Mouse (Mus musculus): Measurements from ENCODE around the gene Arhgef33. TPM values are rescaled to one million over a fixed set of nuclear protein-coding genes. Genes with fewer than 3 reads are reported as not detected.
"Not testable (repeated sequence)": the region's sequence is repeated elsewhere in the genome, so short reads cannot be mapped to it uniquely, and the experiment has no call there.

Gene Arhgef33
- polyA plus RNA-seq, 1 experiment from 2014 or later, result 0.32 TPM

DNA sequence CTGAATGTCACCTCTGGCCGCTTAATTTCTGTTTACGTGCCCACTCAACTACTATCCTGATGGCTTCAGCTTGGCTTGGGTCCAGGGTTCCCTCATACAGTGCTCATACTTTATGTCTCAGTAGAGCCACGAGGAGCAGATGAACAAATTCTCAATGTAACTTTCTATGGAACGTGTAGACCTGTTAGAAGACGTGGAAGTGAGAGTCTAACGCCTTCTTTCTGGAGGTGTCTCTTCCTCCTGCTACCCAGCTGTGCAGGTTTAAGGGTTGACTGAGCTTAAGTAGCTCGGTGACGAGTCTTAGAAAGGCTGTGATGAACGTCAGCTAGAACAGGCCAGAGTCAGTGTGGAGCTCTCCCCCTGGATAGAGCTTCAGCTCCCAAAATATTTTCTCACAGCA, 61.4 kb downstream of the Arhgef33 start:
- H3K27me3 ChIP-seq (ENCODE audit: control insufficient read depth, insufficient read depth, low read depth, low read length), result peaks cover 13% of the 10 kb centered on the region
- H3K36me3 ChIP-seq (ENCODE audit: control insufficient read depth, insufficient read depth), result no peaks in the 10 kb centered on the region
- no peak overlapping the region for H3K4me3 ChIP-seq (ENCODE audit: low read depth, low read length)
- H3K4me2 ChIP-seq (ENCODE audit: low read depth, low read length), result no peak overlapping the region
- no peaks in the 10 kb centered on the region for H3K9me3 ChIP-seq (replicated peaks; ENCODE audit: control insufficient read depth, low read length)
- no peaks in the 10 kb centered on the region for H3K4me1 ChIP-seq (ENCODE audit: control insufficient read depth, low read depth, low read length)
- H3K9ac ChIP-seq (ENCODE audit: low read depth, low read length), result no peak overlapping the region
- ATAC-seq (ENCODE audit: low read depth), result no peak
- 60% methylated on average over 9 of the region's 9 CpGs for WGBS (ENCODE audit: insufficient replicate concordance)
- no peak overlapping the region for H3K27ac ChIP-seq (ENCODE audit: low read length)

DNA sequence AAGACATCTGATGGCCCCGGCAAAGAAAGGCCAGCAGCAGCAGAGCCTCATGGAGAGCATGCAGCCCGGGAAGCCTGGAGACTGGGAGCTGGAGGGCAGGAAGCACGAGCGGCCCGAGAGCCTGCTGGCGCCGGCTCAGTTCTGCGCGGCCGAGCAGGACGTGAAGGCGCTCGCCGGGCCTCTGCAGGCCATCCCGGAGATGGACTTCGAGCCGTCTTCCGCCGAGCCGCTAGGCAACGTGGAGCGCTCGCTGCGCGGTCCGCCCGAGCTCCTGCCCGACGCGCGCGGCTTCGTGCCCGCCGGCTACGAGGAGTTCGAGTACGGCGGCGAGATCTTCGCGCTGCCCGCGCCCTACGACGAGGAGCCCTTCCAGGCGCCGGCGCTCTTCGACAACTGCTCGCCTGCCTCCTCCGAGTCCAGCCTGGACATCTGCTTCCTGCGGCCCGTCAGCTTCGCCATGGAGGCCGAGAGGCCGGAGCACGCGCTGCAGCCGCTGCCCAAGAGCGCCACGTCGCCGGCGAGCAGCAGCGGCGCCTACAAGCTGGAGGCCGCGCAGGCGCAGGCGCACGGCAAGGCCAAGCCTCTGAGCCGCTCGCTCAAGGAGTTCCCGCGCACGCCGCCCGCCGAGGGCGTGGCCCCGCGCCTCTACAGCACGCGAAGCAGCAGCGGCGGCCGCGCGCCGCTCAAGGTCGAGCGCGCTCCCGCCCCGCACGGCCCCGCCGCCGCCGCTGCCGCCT, 66.0 kb downstream of the Arhgef33 start, which contains the start of gene Gm10190:
Gm10190 (minus strand) TSS at position 553 of the 737 bp plus-strand sequence.
- H3K27me3 ChIP-seq (ENCODE audit: control insufficient read depth, insufficient read depth, low read depth, low read length), result peaks cover 18% of the 10 kb centered on the region
- peak within 1 kb of the TSS; percentile 82 for H3K4me2 ChIP-seq (ENCODE audit: low read depth, low read length)
- WGBS (ENCODE audit: insufficient replicate concordance), result 5% methylated on average over 85 of the region's 102 CpGs
- H3K9ac ChIP-seq (ENCODE audit: low read depth, low read length), result peak within 1 kb of the TSS; percentile 55
- no peaks in the 10 kb centered on the region for H3K36me3 ChIP-seq (ENCODE audit: control insufficient read depth, insufficient read depth)
- no peaks in the 10 kb centered on the region for H3K9me3 ChIP-seq (replicated peaks; ENCODE audit: control insufficient read depth, low read length)
- H3K27ac ChIP-seq (ENCODE audit: low read length), result no peak within 1 kb of the TSS
- ATAC-seq (ENCODE audit: low read depth), result peak; percentile 96
- H3K4me1 ChIP-seq (ENCODE audit: control insufficient read depth, low read depth, low read length), result no peaks in the 10 kb centered on the region
- peak within 1 kb of the TSS; percentile 54 for H3K4me3 ChIP-seq (ENCODE audit: low read depth, low read length)

DNA sequence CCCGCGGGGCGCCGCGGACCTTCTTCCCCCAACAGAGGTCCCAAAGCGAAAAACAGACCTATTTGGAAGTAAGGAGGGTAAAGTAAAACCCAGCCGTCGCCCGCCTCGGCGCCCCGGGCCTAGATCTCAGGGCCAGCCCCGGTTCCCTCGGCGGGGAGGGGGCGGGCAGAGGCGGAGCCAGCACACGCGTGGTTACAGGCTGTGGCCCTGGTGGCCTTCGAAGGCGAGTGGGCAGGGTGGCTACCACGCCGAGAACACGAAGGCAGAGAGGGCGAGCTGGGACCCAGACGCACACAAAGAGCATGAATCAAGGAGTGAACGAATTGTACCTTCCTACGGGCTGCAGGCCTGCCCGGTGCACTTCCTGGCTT, 66.5 kb downstream of the Arhgef33 start:
- Histone ChIP-seq H3K9me3 (replicated peaks; ENCODE audit: control insufficient read depth, low read length) (no peaks in the 10 kb centered on the region), H3K9ac (ENCODE audit: low read depth, low read length) (peak overlapping the region; percentile 52; the same call in 1 of the 2 replicates), H3K4me3 (ENCODE audit: low read depth, low read length) (peak overlapping the region; percentile 54), H3K27me3 (ENCODE audit: control insufficient read depth, insufficient read depth, low read depth, low read length) (peaks cover 18% of the 10 kb centered on the region), H3K27ac (ENCODE audit: low read length) (no peak overlapping the region), H3K4me1 (ENCODE audit: control insufficient read depth, low read depth, low read length) (no peaks in the 10 kb centered on the region), H3K36me3 (ENCODE audit: control insufficient read depth, insufficient read depth) (no peaks in the 10 kb centered on the region), H3K4me2 (ENCODE audit: low read depth, low read length) (peak overlapping the region; percentile 82)
- ATAC-seq (ENCODE audit: low read depth), result peak; percentile 22
- WGBS (ENCODE audit: insufficient replicate concordance), result 20% methylated on average over 29 of the region's 29 CpGs

DNA sequence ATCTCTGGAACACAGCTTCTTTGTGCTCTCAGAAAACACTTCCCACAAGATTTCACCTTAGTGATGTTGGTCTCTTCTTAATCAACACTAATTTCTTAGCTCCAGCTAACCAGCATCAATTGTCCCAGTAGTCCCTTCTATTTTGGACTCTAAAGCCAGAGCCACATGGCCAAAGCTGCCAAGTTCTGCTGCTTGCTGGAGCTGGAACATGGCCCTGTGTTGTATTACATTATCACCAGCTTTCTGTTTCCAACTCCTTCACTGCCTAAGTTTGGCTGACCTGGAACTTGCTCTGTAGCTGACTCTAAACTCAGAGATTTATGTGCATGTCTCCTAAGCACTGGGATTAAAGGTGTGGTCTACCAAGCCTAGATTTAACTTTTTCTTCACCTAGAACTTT, 71.2 kb downstream of the Arhgef33 start:
- not testable (repeated sequence) for H3K4me1 ChIP-seq (ENCODE audit: control insufficient read depth, low read depth, low read length); ATAC-seq (ENCODE audit: low read depth); H3K27me3 ChIP-seq (ENCODE audit: control insufficient read depth, insufficient read depth, low read depth, low read length); H3K27ac ChIP-seq (ENCODE audit: low read length); H3K9me3 ChIP-seq (replicated peaks; ENCODE audit: control insufficient read depth, low read length); H3K4me2 ChIP-seq (ENCODE audit: low read depth, low read length); H3K4me3 ChIP-seq (ENCODE audit: low read depth, low read length); H3K9ac ChIP-seq (ENCODE audit: low read depth, low read length); H3K36me3 ChIP-seq (ENCODE audit: control insufficient read depth, insufficient read depth)

DNA sequence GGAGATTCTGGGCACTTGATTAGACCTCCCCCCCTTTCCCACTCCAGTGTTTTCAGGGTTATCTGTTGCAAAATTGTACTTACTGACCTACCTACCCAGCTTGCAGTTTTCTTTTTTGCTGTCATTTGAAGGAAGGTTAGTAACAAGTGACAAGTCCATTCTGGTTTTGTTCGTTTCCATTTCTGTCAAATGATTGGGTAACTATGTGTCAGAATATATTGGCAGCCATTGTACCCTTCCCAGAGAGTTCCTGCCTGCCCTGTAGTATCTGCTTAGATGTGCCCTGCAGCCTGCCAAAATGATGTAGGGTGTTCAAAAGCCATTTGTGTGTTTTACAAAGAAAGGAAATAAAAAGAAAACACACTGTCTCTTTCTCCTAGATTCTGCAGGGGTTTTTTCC, 78.5 kb downstream of the Arhgef33 start:
- 33% methylated on average over 1 of the region's 1 CpGs for WGBS (ENCODE audit: insufficient replicate concordance)
- H3K9ac ChIP-seq (ENCODE audit: low read depth, low read length), result no peak overlapping the region
- ATAC-seq (ENCODE audit: low read depth), result no peak
- H3K4me2 ChIP-seq (ENCODE audit: low read depth, low read length), result no peak overlapping the region
- H3K9me3 ChIP-seq (replicated peaks; ENCODE audit: control insufficient read depth, low read length), result no peaks in the 10 kb centered on the region
- no peaks in the 10 kb centered on the region for H3K36me3 ChIP-seq (ENCODE audit: control insufficient read depth, insufficient read depth)
- H3K4me3 ChIP-seq (ENCODE audit: low read depth, low read length), result no peak overlapping the region
- H3K27me3 ChIP-seq (ENCODE audit: control insufficient read depth, insufficient read depth, low read depth, low read length), result no peaks in the 10 kb centered on the region
- H3K27ac ChIP-seq (ENCODE audit: low read length), result no peak overlapping the region
- no peaks in the 10 kb centered on the region for H3K4me1 ChIP-seq (ENCODE audit: control insufficient read depth, low read depth, low read length)

DNA sequence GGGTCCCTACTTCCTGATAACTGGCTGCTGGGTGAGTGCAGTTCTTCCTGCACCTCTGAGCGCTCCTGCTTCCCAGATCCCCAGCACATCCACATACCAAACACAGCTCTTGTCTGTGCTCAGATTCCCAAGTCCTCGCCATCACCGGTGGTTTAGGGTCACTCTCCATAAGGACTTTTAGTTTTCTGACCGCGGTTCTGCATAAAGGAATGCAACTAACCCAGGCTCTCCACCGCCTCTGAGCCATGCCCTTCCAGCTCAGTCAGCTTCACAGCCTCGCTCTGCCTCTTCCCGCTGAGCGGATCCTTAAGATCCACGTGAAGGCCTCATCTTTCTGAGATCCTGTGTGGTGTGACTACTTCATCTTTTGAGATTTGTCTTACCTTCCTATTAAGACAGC, 82.8 kb downstream of the Arhgef33 start:
- Histone ChIP-seq H3K36me3 (ENCODE audit: control insufficient read depth, insufficient read depth) (no peaks in the 10 kb centered on the region), H3K9me3 (replicated peaks; ENCODE audit: control insufficient read depth, low read length) (no peaks in the 10 kb centered on the region), H3K4me2 (ENCODE audit: low read depth, low read length) (no peak overlapping the region), H3K4me1 (ENCODE audit: control insufficient read depth, low read depth, low read length) (no peaks in the 10 kb centered on the region; the same call in 1 of the 2 replicates), H3K27me3 (ENCODE audit: control insufficient read depth, insufficient read depth, low read depth, low read length) (no peaks in the 10 kb centered on the region), H3K9ac (ENCODE audit: low read depth, low read length) (no peak overlapping the region), H3K4me3 (ENCODE audit: low read depth, low read length) (no peak overlapping the region), H3K27ac (ENCODE audit: low read length) (no peak overlapping the region)
- ATAC-seq (ENCODE audit: low read depth), result no peak
- 56% methylated on average over 10 of the region's 10 CpGs for WGBS (ENCODE audit: insufficient replicate concordance)

DNA sequence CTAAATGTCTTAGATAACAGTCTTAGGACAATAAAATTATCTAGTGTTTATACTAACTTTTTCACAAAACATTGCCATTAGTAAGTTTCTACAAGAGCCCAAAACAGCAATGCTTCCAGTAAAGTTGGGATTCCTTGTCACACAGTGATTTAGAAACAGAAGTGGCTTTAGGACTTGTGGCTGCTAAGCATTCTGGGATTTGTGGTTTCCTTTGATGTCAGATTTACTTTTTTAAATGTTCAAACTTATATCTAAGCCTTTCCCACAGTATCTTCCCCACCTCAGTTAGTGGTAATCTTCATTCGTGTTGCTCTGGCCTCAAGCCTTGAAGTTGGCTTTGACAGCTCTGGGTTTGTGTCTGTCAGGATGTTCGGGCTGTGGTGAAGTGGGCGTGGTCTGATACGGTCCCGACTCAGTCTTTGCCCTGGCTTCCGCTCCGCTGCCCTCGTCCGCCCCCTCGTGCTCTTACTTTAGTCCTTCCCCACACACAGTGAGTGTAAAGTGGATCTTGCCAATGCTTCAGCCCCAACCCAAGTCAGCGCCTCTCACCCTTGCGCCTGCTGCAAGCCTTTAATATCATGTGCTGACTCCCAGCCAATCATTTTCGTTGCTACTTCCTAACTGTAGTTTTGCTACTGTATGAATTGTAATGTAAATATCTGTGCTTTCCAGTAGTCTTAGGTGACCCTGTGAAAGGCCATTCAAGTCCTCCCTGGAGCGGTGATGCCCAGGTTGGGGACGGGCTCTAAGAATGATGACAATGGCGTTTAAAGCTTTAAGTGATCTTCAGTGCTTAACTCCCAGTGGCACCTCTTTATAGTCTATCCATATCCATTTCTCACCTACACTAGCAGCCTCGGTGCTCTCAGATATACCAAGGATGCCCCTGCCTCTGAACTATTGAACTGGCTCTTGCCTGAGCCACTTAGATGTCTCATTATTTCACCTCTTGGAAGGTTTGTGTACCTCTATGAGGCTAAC, 84.5 kb downstream of the Arhgef33 start:
- 11% methylated on average over 17 of the region's 17 CpGs for WGBS (ENCODE audit: insufficient replicate concordance)
- H3K4me1 ChIP-seq (ENCODE audit: control insufficient read depth, low read depth, low read length), result no peaks in the 10 kb centered on the region; the same call in 1 of the 2 replicates
- no peaks in the 10 kb centered on the region for H3K36me3 ChIP-seq (ENCODE audit: control insufficient read depth, insufficient read depth)
- no peaks in the 10 kb centered on the region for H3K27me3 ChIP-seq (ENCODE audit: control insufficient read depth, insufficient read depth, low read depth, low read length)
- peak overlapping the region; percentile 47 for H3K4me3 ChIP-seq (ENCODE audit: low read depth, low read length)
- no peak overlapping the region for H3K27ac ChIP-seq (ENCODE audit: low read length)
- peak overlapping the region; percentile 58 for H3K4me2 ChIP-seq (ENCODE audit: low read depth, low read length)
- H3K9ac ChIP-seq (ENCODE audit: low read depth, low read length), result no peak overlapping the region
- ATAC-seq (ENCODE audit: low read depth), result peak; percentile 77
- H3K9me3 ChIP-seq (replicated peaks; ENCODE audit: control insufficient read depth, low read length), result no peaks in the 10 kb centered on the region

DNA sequence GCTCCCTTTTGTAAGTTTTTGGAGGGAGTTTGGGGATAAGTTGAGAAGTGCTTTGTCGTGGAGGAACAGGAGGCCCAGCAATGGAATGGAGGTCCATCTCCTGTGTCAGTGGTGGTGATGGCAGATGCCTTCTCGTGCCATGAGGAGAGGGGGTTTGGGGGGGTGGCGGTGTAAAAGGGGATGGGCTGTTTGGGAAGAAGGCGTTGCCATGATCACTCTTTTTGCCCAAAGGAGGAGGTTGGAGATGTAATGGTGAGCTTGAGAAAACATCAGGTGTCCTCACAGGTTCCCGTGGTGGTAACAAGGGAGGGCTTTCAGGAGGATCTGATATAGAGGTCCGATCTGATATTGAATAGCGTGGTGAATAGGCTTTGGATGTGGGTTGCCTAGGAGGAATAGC, 91.0 kb downstream of the Arhgef33 start:
- WGBS (ENCODE audit: insufficient replicate concordance), result 80% methylated on average over 7 of the region's 7 CpGs

DNA sequence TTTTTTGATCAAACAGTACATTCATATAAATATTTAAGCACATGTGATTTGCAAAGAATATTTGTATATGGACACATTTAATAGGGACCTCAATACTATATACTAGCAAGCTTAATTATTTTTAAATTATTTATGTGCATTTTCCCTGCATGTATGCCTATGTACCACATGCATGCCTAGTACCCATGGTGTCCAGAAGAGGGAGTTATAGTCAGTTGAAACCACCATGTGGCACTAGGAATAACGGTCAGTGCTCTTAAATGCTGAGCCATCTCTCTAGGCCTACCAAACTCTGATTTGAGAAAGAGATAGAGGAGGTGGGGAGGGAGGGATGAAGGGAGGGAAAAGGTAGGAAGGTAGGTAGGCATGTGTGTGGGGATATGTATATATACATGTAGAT, 104.0 kb downstream of the Arhgef33 start:
- Histone ChIP-seq H3K4me2 (ENCODE audit: low read depth, low read length) (no peak overlapping the region), H3K4me1 (ENCODE audit: control insufficient read depth, low read depth, low read length) (no peaks in the 10 kb centered on the region), H3K4me3 (ENCODE audit: low read depth, low read length) (no peak overlapping the region), H3K9me3 (replicated peaks; ENCODE audit: control insufficient read depth, low read length) (no peaks in the 10 kb centered on the region), H3K9ac (ENCODE audit: low read depth, low read length) (no peak overlapping the region), H3K36me3 (ENCODE audit: control insufficient read depth, insufficient read depth) (peaks cover 12% of the 10 kb centered on the region), H3K27me3 (ENCODE audit: control insufficient read depth, insufficient read depth, low read depth, low read length) (no peaks in the 10 kb centered on the region), H3K27ac (ENCODE audit: low read length) (no peak overlapping the region)
- ATAC-seq (ENCODE audit: low read depth), result no peak
- 64% methylated on average over 1 of the region's 1 CpGs for WGBS (ENCODE audit: insufficient replicate concordance)

More for the DNA sequence above, 91.0 kb downstream of the Arhgef33 start:
- no peaks in the 10 kb centered on the region for H3K27me3 ChIP-seq (ENCODE audit: control insufficient read depth, insufficient read depth, low read depth, low read length)
- no peak overlapping the region for H3K27ac ChIP-seq (ENCODE audit: low read length)
- no peak overlapping the region for H3K4me3 ChIP-seq (ENCODE audit: low read depth, low read length)
- H3K9ac ChIP-seq (ENCODE audit: low read depth, low read length), result no peak overlapping the region
- H3K9me3 ChIP-seq (replicated peaks; ENCODE audit: control insufficient read depth, low read length), result no peaks in the 10 kb centered on the region
- no peaks in the 10 kb centered on the region for H3K4me1 ChIP-seq (ENCODE audit: control insufficient read depth, low read depth, low read length)
- H3K4me2 ChIP-seq (ENCODE audit: low read depth, low read length), result no peak overlapping the region
- H3K36me3 ChIP-seq (ENCODE audit: control insufficient read depth, insufficient read depth), result peaks cover 7% of the 10 kb centered on the region
- no peak for ATAC-seq (ENCODE audit: low read depth)
